Mouse (Mus musculus): ENCODE data around the gene Fcna. TPM values are rescaled to one million over a fixed set of nuclear protein-coding genes. Genes with fewer than 3 reads are reported as not detected.

Fcna gene
- total RNA-seq, 2 experiments from 2014 or later, result 0.50 to 1.4 TPM

DNA sequence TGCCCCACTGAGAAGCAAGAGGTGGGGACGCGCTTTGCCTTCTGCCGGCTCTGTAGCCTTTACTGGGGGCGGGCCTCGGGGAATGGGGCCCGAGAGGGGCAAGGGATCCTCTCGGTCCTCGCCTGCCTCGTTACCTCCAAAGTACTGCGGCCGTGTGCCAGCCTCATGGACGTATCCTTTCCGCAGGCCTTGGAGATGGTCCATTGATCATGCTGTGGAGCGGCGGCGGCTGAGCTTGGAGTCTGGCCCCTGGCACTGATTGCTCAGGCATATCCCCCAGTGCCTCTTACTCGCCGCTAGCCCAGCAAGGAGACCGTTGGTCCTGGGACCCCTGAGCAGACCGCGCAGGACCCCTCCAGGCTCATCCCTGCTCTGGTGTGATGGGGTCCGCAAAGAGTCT, 11.4 kb downstream of the Fcna start:
- ATAC-seq (replicated peaks; ENCODE audit: poor library complexity), result no peak

DNA sequence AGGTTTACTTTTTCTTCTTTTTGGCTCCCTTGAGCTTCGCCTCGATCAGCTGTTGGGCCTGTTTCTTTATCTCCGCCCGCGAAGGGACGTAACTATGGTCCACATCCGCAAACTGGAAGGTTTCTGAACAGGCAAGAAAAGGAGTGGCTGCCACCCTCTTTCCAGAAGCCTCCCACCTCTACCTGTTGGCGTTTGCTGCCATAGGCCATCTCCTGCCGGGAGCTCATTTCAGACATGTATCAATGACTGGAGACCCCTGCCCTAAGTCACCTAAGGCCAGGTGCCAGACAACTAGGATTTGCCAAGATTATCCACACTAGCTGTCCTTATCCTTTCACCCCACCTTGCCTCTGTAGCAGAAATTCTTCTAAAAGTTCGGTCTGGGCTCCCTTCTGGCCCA, 19.2 kb downstream of the Fcna start:
- ATAC-seq (replicated peaks; ENCODE audit: poor library complexity), result peak; percentile 24

DNA sequence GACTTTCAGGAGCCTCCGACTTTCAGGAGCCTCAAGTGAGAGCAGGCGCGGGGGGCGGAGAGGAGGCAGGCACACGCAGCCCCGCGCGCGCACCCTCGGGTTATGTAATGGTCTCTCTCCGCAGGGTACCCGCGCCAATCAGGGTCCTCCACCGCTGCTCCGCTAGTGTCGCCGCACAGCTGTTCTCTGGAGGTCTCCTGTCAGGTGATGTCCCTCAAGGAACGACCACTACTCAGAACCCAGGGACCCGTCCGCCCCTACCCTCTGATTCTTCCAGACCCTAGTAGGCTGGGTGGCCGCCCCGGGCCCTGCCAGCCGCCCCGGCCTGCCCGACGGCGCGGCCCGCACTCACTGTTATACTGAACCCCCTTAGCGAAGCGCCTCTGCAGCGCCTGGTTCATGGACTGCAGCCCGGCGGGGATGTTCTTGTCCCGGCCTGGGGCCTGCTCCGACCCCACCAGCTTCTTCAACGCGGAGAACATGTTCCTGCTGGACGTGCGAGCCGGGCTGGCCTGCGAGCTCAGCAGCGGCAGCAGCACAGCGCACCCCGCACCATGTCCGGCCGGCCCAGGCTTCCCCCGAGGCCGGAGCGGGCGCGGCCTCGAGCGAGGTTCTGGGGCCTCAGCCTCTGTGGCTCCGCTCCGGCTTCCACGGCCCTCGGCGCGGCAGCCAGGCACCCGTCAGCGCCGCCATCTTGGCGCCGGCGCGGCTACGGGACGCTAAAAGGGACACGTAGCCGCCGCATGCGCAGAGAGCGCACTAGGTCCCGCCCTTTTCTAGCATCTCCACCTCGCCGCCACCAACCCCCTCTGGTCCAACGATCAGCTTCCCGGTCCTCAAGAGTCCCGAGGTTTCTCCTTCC, 19.8 kb downstream of the Fcna start, which contains the start of gene Rabl6:
TSS of gene Rabl6 (minus strand) at position 761 of the 862 bp plus-strand sequence.
- peak; percentile 88 for ATAC-seq (replicated peaks; ENCODE audit: poor library complexity)

DNA sequence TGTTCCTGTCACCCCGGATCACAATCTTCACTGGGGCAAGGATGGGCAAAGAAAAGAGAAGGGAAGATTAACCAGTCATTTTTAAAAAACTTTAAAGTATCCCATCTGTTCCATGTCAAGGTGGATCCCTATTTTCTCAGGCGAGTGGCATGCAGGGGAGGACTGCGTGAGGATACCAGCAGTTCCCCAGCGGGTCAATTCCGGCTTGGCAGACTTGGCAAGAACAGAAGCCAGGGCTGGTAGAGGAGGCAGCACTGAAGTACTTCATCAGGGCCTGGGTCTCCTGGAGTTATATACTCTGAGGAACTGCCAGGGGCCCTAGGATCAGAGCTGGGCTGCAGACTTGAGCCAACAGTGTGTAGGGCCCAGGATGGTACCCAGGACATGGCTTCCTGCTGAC, 25.3 kb downstream of the Fcna start:
- no peak for ATAC-seq (replicated peaks; ENCODE audit: poor library complexity)

DNA sequence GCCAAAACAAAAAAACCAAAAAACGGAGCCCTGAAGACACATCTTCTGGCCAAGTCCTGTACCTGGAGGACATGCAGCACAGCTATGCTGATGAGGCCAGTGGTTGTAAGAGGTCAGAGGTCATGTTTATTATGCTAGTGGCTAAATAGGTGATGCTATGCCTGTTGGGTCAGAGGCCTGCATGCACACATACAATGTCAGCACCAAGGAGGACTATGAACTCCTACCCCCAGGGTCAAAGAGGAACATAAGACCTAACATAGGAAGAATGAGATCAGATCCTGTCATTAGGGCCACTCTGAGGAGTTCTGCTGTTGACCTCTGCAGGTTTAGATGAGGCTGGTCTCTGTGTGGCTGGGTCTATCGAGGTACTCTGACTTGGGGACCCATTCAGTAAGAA, 27.8 kb downstream of the Fcna start:
- no peak for ATAC-seq (replicated peaks; ENCODE audit: poor library complexity)

DNA sequence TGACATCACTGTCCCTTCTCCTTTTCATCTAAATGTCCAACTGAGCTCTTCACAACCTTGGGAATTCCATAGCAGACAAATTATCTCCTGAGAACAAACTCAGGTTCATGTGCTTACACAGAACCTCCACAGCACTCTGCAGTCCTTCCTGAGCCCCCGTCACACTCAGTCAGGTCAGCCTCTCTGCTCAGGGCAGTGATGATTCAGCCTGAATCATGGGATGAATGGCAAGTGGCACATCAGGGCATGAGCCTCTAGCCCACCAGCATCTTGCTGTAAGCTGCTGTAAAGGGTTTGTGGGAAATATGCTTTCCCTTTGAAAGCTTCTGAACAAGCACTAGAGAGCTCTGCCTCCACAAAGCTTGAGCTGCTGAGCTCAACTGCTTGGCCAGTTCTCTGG, 29.1 kb downstream of the Fcna start:
- no peak for ATAC-seq (replicated peaks; ENCODE audit: poor library complexity)

DNA sequence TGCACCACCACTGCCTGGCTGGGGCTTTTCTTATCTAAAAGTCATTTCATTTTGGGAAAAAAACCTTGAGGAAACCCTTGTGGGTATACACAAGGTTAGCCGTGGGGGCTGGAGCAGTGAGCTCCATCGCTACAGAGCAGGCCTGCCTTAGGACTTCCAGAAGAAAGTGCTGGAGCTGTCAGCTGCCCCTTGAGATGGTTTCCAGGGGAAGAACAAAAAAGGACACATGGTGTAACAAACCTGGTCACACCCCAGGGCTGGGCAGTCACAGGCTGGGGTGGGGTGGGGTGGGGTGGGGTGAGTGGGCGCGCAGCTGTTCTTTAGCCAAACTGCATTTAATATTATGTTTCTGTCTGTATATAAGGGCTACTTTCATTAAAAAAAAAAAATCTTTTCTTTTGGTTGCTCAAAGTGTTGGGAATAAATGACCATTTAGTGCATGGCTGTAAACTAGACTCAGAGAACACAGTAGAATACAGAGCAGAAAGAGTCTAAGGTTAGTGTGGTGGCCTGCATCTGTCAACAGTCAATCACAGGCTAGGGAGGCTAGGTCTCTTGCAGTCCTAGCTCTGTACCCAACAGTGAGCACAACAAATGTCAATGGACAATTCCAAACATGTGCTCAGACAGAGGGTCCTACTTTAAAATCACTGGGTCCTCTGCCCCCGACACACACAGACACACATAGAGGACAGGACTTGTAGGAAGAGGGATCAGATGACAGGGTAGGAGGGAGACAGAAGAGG, 30.9 kb downstream of the Fcna start:
- ATAC-seq (replicated peaks; ENCODE audit: poor library complexity), result no peak

DNA sequence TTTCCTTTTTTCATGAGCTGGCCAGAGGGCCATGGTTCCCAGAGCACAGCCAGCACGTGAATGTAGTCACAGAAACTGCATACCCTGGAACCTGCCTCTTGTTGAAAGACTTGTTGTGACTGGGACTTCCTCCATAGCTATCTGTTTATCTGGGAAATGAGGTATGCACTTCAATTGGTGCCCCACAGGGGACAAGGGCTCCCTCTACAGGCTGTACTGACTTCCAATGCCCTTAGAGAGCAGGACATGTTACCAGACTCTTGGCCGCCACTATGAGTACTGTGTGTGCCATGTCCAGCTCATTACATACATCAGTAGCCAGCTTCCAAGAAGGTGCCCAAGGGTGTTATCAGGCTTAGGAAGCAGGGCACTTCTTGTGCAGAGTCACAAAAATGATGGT, 36.0 kb downstream of the Fcna start:
- peak; percentile 87 for ATAC-seq (replicated peaks; ENCODE audit: poor library complexity)

DNA sequence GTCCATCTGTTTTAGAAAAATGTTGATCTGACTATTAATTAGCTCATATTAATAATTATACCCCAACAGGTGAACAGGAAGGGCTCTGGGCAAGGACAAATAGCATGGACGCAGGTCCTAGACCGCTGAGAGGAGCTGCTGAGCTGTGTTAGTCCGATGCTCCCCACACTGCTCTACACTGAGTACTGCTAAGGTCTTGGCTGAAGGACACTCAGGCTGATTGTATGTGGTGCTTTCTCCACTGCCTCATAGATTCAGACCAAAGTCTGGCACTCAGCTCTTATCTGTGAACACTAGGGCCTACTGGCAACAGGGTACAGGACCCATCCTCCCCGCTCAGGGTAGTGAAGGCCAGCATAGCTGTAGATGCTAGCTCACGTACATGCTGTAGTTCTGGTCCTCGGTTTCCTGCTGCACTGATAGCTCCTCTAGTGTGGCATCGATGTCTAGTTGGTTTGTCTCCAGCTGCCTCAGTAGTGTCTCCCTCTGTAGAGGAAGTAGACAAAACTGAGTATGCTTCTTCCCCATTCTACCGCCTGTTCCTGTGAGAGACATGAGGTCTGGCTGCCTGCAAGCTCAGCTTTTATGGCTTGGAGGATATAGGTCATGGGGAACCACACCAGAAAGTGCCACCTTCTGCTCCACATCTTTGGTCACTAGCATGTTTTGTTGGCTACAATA, 39.5 kb downstream of the Fcna start:
- no peak for ATAC-seq (replicated peaks; ENCODE audit: poor library complexity)

DNA sequence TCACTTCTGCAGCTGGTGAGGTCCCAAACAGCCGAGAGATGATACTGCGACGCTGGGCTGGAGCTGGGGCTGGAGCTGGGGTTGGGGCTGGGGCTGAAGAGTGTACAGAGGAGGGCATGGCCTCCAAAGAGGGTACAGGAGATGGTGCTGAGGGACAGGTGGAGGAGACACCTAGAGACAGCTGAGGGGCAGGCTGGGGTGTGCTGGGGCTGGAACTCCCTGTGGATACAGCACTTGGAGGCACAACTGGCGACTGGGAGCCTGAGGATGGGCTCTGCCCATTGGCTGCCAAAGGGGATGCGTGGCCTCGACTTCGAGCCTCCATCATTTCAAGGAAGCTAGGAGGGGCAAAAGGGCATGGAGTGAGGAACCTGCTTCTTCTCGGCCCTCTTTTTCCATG, 40.5 kb downstream of the Fcna start:
- ATAC-seq (replicated peaks; ENCODE audit: poor library complexity), result no peak

DNA sequence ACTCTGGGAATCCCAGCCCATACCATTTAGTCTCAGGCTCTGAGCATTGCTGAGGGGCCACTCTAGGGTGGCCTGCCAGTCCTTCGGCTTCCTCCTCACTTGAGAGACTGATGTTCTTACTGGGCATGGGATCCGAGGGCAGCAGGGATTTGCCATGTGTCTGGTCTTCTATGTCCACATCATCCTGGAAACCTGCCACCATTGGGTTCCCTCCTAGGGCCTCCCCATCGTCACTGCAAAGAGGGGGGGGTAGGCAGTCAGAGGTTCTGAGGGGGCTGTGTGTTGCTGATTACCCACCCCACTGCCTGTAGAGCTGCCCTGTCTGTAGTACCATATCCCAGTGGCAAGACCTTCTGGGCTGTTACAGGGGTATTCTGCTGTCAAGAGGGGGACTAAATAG, 42.2 kb downstream of the Fcna start:
- ATAC-seq (replicated peaks; ENCODE audit: poor library complexity), result no peak

DNA sequence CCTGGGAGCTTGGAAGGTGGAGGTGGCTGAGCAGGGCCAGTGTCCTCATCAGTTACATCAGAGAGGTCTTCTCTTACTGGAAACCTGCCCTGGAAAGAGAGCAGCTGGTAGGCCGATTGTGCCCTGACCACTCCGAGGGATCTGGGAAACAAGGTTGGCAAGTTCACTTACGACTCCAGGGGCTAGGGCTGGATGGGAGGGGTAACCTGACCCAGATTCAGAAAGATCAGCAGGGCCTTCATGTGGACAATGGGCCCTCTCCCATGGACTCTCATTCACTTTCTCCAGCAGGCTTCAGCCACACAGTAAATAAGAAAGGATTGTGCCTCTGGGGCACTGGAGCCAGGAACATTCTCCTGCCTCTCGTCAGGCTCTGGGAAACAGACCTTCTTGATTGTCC, 43.0 kb downstream of the Fcna start:
- no peak for ATAC-seq (replicated peaks; ENCODE audit: poor library complexity)

DNA sequence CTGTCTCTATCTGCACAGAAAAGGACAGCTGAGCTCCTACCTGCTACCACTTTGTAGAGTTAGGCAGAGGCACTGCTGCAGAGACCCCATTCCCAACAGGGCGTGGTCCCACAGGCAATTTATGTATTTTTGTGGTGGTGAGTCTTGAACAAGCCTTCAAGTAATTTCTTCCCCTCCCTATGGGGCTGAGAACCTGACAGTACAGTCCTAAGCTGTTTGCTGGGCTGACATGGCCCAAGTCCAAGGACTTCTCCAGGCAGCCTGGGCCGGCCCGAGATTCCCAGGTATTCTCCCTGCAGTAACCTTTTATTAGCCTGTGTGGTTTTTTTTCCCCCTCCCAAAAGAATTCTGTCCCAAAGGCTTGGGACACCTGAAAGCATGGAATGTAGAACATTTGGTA, 43.7 kb downstream of the Fcna start:
- ATAC-seq (replicated peaks; ENCODE audit: poor library complexity), result no peak

DNA sequence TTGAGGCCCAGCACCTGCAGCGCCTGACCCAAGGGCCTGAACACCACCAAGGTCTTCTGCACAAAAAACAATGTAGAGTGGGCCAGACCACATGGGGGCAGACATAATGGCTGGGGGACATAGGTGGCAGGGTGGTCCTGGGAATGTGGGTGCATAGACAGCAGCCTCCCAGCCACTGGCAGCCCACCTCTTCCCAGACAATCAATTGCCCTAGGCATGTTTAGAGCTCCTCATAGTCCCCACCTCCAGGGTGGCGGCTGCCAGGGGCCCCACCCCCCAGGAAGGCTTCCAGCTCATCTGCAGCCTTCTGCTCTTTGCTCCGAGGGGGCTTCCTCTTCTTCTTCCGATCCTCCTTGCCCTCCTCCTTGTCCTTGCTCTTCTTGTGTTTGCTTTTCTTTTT, 44.3 kb downstream of the Fcna start:
- ATAC-seq (replicated peaks; ENCODE audit: poor library complexity), result no peak

DNA sequence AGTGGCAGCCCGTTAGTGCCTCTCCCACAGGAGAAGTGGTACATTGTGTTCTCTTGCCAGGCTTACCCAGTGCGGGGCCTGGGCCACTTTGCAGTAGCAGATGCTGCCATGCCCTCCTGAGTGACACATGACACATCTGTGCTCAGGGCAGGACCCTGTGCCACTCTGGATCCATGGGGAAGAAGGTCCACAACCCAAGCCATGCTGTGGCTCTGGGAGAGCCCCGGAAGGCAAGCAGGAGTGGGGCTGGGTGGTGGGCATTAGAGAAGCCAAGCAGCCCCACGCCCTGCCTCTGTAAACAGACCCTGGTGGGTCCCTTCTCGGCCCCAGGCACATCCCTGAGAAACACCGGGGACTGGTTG, 44.7 kb downstream of the Fcna start:
- no peak for ATAC-seq (replicated peaks; ENCODE audit: poor library complexity)

DNA sequence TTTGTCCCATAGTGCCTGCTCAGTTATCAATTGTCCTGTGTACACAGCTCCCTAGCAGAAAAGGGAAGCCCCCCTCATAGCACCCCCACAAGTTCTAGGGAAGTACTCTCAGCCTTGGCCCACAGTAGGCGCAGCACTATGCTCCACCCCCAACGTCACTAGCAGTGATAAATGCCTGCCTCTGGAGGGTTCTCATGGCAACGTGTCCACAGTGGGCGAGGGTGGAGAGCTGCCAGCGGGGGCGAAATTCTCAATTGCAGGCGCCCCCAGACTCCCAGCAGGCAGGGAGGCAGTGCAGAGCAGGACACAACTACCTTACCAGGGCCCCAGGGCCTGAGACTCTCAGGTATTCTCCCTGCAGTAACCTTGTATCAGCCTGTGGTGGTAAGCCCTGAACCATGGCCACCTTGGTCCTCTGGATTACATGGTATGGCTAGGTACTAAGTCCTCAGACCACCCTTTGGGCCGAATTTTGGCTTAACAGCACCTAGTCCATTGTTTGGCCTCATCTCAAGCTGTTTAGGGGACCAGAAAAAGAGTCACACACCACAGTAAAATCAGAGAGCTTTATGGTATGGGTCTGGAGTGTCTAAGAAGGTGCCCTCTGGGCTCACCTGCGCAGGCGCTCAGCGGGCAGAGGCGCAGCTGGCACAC, 45.2 kb downstream of the Fcna start:
- ATAC-seq (replicated peaks; ENCODE audit: poor library complexity), result peak; percentile 42

DNA sequence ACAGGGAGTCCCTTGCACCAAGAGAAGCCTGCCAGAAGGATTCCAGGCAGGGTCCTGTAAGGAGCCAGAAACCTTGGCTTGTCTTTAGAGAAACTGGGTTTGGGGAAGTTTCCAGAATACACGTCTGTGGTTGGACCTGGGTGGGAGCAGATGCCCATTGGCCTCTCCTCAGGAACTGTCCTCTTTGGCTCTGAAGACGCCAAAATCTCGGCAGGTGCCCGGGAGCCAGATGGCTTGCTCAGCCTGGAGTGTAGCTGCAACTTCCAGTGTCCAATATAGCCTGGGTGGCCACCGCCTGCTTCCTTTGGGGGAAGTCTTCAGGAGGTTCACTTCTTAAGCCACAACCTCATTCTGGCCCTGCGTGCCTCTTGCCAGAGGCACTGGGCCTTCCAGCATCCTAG, 45.9 kb downstream of the Fcna start:
- peak; percentile 3; the same call in 1 of the 2 replicates for ATAC-seq (replicated peaks; ENCODE audit: poor library complexity)

DNA sequence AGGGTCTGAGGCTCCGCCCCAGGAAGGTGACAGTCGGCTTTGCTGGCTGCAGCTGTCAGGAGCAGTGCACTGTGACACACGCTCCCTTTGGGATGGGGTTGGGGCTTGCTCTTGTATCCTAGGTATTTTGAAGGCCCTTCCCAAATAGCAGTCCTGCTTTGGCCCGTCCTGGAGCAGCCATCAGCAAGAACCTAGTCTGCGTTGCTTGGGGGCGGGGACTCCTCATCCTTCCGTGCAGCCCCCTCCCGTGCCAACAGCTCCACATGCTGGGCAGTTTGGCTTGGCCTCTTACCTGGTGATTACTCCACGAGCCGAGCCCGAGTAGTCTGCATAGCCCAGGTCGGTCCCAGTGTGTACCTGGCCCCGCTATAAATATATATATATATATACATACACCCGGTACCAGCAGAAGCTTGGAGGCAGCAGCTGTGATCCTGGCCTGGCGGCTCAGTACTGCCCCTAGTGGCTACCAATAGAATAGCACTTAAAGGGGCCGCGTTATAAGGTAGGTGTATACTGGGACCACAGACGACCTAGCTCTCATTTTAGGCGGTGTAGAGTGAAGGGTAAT, 46.5 kb downstream of the Fcna start, which contains the start of gene Ajm1:
TSS of gene Ajm1 (minus strand) at position 464 of the 571 bp plus-strand sequence.
- ATAC-seq (replicated peaks; ENCODE audit: poor library complexity), result peak; percentile 74

DNA sequence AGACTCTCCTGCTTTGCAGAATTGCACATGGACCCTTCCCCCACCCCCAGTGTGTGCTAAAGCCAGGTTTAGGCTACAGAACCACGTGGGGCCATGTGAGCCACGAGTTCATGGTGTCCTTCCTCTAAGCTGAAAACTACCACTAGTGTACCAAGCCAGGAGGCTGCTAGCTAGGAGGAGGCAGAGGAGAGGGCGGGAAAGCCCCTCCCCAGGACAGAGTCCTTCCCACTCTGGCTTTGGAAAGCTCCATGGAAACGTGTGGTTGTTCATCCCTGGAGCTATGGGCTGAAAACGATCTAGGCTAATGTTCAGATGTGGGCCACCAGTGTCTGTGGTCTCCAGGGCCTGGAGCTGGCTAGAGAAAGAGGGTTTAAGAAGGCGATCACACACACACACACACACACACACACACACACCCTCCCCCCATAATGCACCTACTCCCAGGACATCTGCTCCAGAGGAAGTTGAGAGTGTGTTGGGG, 47.2 kb downstream of the Fcna start:
- ATAC-seq (replicated peaks; ENCODE audit: poor library complexity), result no peak

DNA sequence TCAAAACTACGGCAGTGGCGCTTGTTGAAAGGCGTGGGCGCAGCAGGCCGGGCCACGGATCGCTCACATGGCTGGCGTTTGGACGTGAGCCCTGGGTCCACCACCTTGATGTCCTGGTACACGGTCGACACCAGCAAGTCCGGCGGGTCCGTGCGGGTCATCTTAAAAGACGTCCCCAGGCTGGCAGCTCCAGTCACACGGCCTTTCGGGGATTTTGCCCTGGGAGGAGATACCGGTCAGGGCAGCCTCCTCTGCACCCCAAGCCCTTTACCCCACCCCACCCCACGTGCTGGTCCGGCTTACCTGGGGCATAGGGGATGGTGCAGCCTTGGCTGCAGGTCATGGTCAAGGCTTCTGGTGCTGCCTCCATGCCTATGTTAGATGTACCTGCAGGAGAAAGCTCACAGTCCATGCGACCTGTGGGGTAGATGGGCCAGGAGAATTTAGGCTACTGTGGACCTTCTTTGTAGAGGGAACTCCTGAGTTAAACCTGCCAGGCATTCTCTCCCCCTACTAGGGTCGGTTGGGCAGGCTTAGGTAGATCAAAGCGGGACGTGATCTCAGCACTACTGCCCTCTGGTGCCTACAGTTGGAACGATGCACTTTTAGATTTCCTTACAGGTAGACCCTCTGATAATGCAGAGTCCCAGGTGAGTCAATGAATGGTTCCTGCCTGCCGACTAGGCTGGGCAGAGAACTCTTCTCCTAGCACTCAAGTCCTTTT, 47.9 kb downstream of the Fcna start:
- ATAC-seq (replicated peaks; ENCODE audit: poor library complexity), result 0 out of 2 replicates have a peak, but pooled peaks have one; percentile 16

All from megakaryocyte progenitor cell, adult 5-6 weeks (primary cell).